Mouse (Mus musculus) cortical plate, adult 2 months (tissue): ENCODE results near the gene Cited2. TPM values are rescaled to one million over a fixed set of nuclear protein-coding genes. Genes with fewer than 3 reads are reported as not detected.

Experiments used
- H3K27ac ChIP-seq: fragments of 200-500 bp; 2 replicates; pipeline ENCODE4 v1.5.1; 2012; ENCODE audit warnings: low read length, control low read depth, inconsistent platforms; ENCODE audit not compliant: insufficient read depth
- H3K4me1 ChIP-seq: fragments of 200-500 bp; 2 replicates; pipeline ENCODE4 v1.6.1; 2011; ENCODE audit warnings: low read length; ENCODE audit not compliant: control insufficient read depth, insufficient read depth
- H3K4me3 ChIP-seq: fragments of 200-500 bp; 2 replicates; pipeline ENCODE4 v1.5.1; 2011; ENCODE audit warnings: mild to moderate bottlenecking, low read length, control low read depth; ENCODE audit not compliant: insufficient read depth
- CTCF ChIP-seq: fragments of 200-500 bp; IDR thresholded peaks from 2 replicates; pipeline ENCODE4 v1.5.1; 2011; ENCODE audit warnings: mild to moderate bottlenecking, control low read depth, low read length; ENCODE audit not compliant: insufficient read depth; ENCODE audit errors: extremely low read depth
- POLR2A ChIP-seq: fragments of 200-500 bp; IDR thresholded peaks from 2 replicates; pipeline ENCODE4 v1.6.1; 2011; ENCODE audit warnings: mild to moderate bottlenecking, low read length, control low read depth; ENCODE audit not compliant: insufficient read depth; ENCODE audit errors: extremely low read depth
- polyA plus RNA-seq: library from polyadenylated mRNA; depleted of rRNA; stranded (reverse); fragments of >200 nt; gene quantifications from 2 replicates; pipeline ENCODE4 v1.2.3, GENCODE M21; 2012; rRNA removed

Cited2 gene
- polyA plus RNA-seq, 1 experiment: 41.9 TPM

DNA sequence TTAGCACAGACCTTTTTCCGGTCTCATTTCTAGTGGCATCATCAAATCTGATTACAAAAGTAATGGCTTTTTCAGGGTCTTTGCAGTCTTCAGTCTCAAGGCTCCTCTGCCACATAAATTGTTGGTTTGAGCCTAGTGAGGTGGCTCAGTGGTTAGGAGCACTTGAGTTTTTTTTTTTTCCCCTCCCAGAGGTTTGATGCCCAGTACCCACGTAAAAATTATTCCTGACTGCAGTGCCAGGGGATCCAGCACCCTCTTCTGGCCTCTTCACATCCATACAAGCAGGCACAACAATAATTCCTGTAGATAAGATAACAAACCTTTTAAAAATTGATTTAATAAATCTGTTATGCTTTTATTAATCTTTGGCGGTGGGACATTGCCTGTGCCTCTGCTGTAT, 51.3 kb downstream of the Cited2 start:
- H3K27ac ChIP-seq: no peak overlapping the region
- no peak overlapping the region for H3K4me3 ChIP-seq
- H3K4me1 ChIP-seq: no peaks in the 10 kb centered on the region
- no peak for TF ChIP-seq CTCF
- TF ChIP-seq POLR2A: no peak

DNA sequence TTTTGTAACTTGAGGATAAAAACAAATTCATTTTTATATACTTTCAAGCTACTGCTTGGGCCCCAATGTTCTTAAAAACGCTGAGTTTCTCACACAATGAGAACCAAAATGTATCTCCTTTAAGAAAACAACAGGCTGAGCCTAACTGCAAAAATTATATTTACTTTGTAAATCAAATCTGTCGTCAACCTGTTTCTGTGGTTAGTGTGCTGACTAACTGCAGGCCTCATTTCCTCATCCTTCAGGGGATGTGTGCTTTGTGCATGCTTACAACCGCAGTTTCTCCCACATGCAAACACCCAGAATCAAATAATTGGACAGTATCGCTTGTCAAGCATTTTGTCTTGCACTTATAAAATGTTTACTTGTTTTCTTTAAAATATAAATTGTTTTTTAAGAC, 52.1 kb downstream of the Cited2 start:
- H3K4me1 ChIP-seq: no peaks in the 10 kb centered on the region
- TF ChIP-seq CTCF: no peak
- TF ChIP-seq POLR2A: no peak
- no peak overlapping the region for H3K4me3 ChIP-seq
- H3K27ac ChIP-seq: no peak overlapping the region

Other genes starting within 250 kb of the Cited2 start
- gene Txlnb, start 73.0 kb downstream of the Cited2 start, polyA plus RNA-seq: 0.89 and 0.98 TPM in 2 replicates
- 16.7 and 17.1 TPM in 2 replicates for gene Heca, start 224.8 kb downstream of the Cited2 start, polyA plus RNA-seq